Mouse (Mus musculus) ovary, adult 18-20 months (tissue): ENCODE results near the gene Cux1.

ENCODE experiments used
- DNase-seq: peaks from one replicate; pipeline ENCODE4 v3.0.0; 2022; ENCODE audit warnings: low spot score, mixed read lengths

Gene Cux1

DNA sequence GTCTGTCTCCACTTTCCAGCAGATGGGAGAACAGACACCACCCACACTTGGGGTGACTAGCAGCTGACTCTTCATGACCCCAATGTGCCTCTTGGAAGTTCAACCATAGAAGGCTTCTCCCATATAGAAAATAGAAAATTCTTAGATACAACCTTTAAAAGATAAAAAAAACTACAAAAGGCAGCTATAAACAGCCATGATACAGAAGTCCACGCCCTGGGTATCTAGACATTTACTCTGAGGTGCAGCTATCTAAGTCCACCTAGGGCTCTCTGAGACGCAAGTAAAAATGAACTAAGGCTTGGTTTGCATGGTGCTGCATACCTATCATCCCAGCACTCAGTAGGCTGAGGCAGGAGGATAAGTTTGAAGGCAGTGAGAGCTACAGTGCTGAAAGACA, 144.3 kb downstream of the Cux1 start:
- no peak for DNase-seq

DNA sequence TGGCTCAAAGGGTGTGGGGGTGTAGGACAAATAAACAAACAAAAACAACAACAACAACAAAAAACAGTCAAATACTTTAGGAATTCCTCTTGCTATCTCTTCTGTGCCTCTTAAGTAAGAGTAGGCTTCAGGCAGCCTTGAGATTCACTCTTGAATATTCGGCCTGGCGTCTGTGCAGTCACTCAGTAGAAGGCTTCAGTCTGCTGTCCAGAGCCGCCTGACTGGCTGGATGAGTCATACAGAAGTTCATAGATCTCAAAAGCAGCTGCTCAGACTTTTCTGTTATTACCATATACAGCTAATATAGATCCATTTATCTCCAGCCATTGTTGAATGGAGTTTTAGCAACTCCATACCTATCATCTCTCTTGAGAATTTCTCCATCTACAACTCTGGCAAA, 145.4 kb downstream of the Cux1 start:
- DNase-seq, result no peak

DNA sequence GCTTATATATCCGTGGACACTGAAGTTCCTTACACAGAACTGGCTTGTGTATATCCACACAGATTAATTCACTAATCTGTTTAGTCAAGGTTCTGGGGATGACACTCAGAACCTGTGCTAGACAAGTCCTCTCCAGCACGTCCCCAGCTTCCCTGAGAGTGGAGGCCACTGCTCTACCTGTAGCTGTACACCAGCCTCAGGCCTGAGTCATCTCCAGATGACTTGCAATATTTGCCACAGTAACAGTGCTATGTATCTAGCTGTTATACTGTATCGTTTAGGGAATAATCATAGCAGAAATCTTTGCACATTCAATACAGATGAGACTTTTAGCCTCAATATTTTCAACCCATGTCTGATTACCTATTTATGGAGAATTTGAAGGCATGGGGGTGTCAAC, 146.0 kb downstream of the Cux1 start:
- no peak for DNase-seq

DNA sequence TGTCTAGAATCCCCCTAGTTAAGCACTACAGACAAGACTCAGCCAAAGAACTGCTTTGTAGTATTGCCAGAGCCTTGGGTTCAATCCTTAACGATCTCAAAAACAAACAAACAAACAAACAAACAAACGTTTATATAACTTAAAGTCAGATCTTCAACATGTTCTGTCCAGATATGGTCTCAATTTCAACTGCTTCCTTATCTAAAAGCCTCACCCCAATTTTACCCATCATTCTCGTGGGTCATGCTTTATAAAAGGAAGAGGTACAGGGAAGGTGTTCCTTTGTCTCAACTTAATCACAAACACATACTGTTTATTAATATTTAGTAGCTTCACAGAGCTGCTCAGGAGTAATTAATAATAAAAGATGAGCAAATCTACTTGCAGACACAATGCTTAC, 146.9 kb downstream of the Cux1 start:
- no peak for DNase-seq

DNA sequence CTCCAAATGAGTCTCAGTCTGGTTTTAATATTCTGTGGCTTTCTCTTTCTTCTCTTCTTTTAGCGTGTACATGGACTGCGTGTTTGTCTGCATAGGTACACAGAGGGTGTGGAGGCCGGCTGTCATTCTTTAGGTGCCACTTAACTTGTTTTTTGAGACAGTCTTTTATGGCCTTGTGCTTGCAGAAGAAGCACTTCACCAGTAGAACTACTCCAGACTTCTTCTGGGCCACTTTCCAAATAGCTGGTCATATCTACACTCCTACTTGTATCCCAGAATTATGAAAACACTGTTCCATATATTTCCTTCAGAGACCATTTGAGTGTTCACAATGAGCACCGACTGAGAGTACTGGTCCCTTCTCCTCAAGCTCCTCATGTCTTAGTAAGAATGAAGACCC, 149.4 kb downstream of the Cux1 start:
- no peak for DNase-seq

DNA sequence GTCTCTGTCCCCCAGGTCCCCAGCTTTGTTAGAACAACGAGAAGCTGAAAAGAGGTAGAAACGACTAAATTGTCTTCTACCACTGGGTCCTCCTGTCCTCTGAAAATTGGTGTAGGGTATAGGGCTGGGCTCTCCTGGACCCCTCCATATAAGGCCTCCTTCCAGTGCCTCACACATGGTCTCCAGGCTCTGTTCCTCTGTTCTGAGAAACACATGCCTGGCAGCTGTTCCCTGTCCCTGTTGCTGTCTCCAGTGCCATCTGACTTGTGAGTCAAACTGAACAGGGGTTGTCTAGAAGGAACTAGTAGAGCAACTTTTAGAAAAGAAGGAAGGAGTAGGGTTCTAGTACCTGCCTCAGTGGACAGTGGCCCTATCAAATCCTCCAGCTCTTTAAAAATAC, 152.8 kb downstream of the Cux1 start:
- DNase-seq, result no peak

DNA sequence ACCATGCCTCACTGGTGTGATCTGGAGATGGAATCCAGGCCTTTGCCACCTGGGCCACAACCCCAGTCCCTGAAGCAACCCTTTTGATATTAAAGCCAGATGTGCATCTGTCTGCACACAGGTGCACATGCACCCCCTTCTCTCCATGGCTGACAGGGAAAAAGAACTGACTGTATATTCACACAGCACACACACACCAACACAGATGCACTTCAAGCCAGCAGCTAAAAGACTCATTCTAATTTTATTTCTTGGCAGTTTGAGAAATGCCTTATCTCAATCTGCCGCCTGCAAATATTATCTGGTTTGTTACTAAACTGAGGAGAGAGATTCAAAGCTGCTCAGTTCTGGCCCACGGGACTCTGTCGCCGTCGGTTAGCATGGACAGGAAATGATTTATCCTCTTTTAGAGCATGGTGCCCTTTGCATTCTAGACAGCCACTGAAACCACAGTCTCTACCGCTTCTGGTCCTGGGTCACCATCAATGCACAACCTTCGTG, 156.6 kb downstream of the Cux1 start:
- no peak for DNase-seq

DNA sequence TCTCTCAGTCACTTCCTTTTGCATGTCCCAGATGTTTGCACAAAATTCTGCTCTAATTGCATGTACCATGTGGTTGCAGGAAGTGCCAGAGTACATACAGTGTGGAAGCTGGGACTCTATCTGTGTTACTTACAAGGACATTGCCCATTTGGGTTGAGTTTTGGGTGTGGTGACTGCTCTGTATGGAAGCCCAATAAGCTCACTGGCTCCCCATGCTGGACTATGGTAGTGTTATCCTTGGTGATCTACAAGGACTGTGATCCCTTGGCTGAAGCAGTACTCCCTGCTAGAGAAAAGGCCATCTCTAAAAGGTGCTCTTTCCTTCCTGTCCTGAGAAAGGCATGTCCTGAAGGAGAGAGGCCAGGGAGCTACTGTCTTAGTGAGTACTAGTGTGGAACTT, 160.9 kb downstream of the Cux1 start:
- no peak for DNase-seq

DNA sequence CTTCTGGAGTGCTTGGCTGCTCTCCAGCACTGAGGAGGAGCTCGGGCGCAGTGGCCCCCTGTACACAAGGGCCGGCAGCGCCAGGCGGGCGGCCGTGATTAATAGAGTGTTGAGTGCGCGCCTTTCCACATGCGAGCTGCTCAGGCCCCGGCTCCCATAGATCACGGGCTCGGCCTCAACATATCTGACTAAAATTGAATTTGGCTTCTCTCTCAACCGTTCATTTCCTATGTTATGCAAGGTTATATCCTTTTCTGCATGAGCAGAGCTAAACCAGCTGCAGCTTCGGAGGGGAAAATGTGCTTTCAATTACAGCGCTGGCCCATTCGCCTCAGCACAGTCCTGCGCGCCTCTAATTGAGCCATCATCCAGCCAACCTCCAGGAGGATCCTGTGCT, 163.7 kb downstream of the Cux1 start:
- DNase-seq, result peak; percentile 18

DNA sequence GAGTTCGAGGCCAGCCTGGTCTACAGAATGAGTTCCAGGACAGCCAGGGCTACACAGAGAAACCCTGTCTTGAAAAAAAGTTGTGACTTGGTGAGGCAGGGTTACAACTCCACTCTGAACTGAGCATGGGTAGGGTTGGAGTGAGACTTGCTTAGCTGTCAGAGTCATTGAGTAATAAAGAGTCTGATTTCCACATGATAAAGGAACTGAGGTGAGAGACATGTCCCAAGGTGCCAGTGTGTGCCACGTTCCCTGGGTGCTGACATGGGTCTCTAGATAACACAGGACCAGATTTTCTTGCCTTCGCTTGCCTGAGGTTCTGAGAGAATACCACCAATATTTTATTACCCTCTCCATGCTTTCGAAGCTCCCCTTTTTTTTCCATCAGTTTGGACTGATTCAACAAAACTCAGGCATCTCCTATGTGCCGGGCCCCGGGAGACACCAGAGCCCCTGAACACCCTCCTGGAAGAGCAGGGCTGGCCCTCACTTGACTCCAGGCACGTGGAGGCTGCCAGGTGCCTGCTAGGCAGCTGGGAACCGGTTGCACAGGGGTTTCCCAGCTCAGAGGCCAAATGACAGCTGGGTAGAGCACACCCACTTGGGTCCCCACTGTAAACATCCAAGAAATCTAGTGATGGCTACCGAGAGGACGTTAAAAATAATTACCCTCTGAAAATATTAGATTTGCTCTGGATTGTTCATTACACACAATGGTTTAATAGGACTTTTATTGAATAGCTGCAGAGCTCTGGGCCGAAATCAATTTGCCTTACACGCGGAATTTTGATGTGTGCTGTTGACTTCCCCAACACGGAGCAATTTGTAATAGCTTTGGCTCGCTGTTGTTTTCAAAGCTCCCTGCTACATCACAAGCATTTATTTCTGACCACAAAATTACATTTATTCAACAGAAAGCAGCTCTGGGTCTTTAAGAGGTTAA, 164.4 kb downstream of the Cux1 start:
- no peak for DNase-seq

DNA sequence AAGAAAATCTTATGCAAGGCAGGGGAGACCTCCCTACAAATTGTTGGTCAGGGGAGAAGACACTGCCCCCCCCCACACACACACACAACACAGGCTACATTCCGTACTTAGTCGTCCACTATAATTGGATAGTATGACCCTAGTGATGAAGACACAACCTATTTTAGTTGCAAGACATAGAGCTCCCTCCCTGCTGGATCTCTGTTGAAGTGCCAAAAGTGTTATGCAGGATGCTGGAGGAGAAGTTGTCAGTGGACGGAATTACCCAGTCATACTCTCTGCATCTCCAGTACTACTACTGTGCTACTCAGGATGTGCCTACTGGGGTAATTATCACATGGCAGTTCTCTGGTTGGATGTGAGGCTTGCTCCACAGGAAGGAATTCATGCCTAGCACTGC, 168.6 kb downstream of the Cux1 start:
- no peak for DNase-seq

DNA sequence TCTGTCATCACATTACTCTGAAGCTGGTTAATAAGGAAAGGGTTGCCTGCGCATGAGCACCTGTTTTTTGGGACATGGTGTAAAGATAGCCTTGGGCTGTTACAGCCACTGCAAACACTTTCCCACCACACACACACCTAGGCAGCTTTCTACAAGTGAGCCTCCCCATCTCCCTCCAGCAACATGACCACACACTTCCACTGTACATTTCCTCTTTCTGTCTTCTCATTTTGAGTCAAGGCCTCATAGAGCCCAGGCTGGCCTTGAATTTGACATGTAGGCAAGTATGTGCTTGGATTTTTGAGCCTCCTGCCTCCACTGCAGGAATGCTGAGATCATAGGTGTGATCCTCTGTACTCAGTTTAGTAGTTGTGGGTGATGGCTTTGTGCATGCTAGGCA, 170.6 kb downstream of the Cux1 start:
- DNase-seq, result no peak

DNA sequence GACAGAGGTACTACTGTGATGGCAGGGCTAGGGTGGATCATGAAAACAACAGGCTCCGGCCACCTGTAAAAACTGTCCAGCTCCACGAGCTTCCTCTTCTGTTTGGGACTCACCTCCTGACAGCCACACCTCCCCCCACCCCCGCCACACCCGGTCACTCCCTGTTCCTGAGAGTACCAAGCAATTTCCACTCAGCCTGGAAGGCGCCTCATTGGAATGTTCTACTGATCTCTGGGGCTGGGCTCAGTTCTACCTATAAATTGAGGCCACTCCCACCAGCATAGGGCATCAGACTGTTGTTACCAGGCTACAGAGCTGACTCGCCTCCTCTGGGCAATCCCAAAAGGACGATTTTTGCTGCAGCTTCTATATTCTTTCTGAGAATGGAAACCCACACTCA, 171.0 kb downstream of the Cux1 start:
- DNase-seq, result no peak

DNA sequence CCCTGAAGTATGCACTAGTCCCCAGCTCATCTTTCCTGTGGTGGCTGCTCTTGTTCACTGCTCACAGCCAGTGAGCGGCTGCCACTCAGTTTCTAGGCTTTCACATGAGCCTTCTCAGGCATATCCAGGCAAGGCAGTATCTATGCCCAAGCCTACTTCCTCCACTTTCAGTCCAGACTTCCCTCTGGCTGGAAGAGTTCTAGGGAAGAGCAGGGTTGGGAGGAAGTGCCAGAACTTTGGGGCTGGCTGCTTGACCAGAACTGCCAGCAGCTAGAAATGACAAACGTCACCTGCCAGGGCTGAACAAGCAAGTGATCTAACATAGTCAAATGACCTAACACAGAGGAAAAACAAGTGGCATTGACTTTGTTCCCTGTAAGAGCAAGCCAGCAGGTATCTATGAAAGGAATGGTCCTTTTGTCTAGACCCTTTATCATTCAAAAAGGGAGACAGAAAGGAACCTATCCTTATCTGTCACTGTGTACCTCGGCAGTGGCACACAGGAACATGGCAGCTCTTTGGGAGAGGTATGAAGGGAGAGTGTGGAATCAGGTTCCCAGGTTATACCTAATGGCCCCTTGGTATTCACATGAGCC, 171.6 kb downstream of the Cux1 start:
- no peak for DNase-seq

DNA sequence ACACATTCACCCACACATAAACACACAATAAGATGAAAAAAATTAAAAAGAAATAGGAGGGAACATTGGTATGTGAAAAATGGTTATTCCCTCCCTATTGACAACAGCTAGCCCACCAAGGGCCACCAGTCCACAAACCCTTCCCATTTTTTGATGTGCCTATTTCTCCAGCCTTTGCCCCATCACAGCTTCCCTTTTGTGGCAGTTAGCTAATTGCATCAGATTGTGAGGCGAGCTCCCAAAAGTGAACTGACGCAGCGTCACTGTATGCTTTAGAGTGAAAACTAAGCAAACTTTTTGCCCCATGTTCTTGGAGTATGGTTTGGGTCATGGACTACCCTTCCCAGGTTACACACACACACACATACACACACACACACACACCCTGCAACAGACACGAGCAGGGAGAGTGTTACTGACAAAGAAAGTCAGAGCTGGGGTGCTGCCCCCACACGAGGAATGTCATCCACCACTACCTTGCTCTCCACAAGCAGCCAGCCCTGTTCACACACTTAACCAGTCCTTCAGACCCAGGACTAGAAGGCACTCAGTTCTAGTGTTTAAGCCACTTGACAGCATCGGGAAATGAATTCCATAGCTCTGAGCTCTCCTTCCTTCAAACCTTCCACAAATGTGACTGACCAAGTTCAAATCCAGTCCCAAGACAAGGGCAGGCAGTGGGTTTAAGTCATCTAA, 172.6 kb downstream of the Cux1 start:
- DNase-seq, result no peak

DNA sequence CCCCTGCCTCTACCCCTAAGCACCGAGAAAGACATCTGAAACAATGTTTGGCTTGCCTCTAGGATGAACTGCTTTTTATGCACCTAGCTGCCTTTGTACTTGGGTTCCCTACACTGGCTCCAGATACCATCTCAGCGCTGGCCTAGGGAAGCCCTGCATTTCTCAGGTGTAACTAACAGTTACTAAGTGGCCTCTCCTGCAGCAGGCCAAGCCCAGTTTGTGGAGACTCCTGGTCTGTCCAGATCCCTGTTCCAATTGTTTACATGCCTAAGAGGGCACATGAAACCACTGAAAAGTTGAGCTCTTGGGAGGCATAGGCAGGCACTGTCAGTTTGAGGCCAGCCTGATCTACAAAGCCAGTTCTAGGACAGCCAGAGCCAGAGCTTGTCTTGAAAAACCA, 173.7 kb downstream of the Cux1 start:
- no peak for DNase-seq

DNA sequence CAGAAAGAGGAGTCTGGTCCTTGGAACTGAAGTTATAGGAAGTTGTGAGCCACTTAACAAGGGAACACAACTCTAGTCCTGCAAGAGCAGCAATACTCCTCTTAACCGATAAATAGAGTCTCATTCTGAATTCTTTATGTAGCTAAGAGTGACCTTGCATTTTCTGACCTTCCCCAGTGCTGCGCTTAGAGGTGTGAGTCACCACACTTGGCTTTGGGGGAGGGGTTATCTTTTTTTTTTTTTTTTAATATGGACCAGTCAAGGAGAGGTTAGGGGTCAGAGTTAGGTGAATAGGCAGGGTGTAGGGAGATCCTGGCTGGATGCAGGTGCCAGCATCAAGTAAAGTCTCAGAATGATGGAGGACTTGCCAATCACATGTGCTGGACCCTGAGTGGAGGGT, 180.5 kb downstream of the Cux1 start:
- DNase-seq, result no peak

DNA sequence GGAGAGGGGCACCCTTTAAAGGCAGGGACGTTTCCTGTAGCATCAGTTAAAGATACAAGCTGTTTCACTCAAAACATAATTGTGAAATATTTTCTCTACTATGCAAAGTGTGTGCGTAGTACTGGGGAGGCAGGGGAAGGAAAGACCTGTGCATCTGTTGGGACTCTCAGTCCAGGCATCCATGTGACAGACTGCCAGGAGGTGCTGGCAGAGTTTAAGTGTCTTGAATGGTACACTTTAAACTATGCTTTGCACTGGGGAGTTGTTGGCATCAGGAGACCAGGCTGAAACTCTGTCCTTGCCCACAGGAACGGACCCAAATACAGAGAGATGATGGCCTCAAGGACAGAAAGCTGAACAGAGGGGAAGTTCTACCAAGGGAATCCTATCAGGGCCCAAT, 182.1 kb downstream of the Cux1 start:
- no peak for DNase-seq

DNA sequence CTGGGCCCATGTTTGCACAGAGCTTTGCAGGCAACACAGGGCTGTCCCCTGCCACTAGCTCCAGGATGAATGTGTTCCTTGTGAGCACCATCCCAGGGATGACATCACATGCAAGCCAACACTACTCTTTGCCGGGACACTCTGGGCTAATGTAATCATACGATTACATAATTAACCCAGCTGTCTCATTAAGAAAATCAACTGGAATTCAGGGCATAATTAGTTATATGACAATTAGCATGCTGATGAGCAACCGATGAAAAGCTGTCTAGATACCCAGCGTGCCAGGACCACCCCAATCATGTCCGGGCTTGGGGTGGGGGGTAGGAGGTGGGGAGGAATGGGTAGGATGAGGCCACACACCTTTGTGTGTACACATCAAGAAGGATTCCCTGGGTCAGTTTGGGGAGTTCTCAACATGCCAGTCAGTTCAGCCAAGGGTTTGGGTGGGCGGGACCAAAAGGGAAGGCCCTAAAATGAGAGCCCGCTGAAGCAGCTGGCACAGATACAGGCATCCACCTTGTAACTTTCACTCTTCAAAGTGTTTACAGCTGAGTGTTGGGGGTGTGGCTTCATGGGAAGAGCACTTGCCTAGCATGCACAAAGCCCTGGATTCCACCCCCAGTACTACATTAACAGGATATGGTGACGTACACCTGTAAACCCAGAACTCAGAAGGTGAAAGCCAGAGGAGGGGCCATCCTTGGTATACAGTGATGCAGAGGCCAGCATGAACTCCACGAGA, 184.9 kb downstream of the Cux1 start:
- DNase-seq, result no peak

DNA sequence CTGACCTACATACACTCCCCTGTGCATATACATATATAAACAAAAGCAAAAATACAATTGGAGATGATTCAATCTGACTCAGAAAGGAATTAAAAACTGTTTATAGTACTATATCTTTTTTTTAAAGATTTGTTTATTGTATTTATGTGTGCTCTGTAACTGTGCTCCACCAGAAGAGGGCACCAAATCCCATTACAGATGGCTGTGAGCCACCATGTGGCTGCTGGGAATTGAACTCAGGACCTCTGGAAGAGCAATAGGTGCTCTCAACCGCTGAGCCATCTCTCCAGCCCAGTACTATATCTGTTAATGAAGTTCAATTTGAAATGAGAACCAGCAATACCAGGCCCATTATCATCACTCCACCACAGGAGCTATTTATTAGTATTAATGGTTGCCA, 187.9 kb downstream of the Cux1 start:
- no peak for DNase-seq

DNA sequence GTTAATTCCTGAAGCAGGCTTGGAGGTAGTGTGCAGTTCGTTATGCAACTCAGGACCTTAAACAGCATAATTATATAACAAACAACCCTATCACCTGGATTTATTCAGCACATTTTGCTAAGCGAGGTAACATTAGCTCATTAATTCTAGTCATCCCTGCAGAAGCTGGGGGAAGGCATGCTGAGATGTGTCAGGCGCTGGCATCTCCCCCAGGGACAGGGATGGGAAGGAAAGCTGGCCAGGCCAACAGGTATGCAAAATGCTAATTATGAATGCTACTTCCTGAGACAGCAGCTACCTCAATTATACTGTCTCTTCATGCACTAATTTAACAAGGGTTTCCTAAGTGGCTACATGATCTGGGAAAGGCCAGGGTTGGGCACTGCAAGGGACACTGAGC, 190.2 kb downstream of the Cux1 start:
- DNase-seq, result no peak

DNA sequence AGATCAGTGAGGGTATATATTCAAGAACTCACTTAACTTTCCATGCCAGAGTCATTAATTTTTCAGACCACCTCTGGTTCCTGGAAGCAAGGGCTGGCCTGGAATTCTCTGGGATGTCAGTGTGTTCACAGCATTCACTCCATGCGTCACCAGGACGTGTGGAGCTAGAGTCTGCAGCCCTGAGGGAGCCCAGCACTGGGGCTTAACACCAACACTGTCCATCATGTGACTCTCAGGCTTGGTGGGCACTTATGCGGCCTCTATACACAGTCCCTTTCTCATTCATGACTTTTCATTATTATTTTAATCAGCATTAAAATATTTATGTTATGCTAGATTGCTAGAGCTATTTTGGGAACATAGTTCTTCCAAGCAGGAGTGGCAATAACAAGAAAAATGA, 191.9 kb downstream of the Cux1 start:
- DNase-seq, result no peak
